Mouse (Mus musculus): ENCODE measurements around the gene Tcf12.

Gene Tcf12

DNA sequence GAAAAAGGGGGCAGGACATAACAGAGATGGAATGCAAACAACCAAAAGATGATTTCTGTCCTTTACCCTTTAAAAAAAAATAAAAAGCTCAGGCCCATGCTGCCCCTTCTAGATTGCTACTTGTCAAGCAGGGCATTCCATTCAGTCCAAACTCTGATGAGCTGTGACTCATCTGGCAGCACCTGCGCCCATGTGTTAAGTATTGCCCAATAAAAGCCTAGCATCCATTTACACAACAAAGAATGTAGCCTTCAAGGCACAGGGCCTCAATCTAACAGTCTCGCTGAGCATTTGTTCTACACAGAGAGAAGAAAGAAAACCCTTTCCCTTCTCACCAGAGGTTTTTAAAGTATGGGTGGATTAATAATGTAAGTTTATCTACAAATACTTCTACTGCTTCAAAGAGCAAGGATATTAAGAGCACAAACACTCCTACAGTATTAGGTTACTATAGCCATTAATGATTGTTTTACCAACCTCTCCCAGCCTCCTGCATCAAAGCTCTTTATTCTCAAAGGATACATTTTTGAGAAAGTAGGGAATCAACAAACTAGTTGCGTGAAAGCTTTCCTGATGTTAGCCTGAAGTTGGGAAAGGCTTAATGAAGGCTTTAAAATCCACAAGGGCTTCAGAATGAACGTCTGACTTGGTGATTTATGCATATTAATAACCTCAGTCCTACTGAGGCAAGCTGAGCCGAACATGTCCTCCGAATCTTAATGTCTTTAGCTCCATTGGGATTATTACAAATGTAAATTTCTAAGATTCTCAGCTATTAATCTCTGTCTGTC is 195.6 kb downstream of the Tcf12 start:
- no peak for DNase-seq (ENCODE audit: low spot score in 2 of 2)

DNA sequence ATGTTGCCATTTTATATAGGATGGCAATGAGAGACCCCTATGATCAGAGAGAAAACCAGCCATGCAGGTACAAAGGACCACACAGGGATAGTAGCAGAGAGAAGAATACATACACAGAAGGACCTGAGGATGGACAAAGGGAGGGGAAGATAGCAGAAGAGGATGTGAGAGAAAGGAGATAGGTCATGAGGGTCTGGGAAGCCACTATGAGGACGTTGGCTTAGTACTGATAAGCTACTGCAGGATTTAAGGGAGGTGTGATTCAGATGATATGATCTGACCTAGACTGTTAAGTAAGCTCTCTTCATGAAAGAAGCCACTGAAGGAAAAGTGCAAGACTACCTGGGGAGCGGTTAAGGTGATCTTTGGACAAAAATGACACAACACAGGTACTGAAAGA is 205.1 kb downstream of the Tcf12 start:
- no peak for DNase-seq (ENCODE audit: low spot score in 2 of 2)

DNA sequence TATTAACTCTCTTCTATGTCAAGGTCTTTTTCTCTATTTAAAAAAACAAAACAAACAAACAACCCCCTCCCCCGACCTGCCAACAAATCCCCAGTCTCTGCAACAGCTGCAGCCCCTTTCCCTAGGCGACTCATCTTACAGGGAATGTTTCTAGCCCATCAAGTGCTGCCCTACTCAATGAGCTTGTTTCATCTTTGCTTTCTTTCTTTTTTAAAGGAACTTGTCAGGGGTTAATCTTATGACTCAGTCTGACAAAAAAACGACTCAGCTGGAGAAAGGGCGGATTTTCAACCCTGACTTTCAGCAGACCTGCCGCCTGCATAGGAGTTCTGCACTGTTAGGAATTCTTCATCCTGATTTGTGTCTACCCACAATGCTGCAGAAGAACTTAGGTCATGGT is 212.8 kb downstream of the Tcf12 start:
- DNase-seq (ENCODE audit: low spot score in 2 of 2), result no peak

DNA sequence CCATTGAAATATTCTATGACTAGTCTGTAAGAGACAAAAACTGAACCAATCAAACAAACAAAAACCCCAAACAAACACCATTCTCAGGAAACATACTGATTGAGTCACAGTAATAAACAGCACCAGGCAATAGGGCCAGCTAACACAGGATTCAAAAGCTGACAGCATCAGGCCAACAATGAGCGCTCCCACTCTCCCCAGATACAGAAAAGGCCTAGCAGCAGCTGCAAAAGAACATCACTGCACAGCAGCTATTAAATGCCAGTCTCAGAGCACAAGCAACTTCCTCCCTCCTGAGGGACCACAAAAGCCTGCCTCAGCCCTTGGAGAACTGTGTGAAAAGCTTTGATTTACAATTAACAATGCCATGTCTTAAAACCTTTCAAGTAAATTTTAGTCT is 214.3 kb downstream of the Tcf12 start:
- no peak for DNase-seq (ENCODE audit: low spot score in 2 of 2)

DNA sequence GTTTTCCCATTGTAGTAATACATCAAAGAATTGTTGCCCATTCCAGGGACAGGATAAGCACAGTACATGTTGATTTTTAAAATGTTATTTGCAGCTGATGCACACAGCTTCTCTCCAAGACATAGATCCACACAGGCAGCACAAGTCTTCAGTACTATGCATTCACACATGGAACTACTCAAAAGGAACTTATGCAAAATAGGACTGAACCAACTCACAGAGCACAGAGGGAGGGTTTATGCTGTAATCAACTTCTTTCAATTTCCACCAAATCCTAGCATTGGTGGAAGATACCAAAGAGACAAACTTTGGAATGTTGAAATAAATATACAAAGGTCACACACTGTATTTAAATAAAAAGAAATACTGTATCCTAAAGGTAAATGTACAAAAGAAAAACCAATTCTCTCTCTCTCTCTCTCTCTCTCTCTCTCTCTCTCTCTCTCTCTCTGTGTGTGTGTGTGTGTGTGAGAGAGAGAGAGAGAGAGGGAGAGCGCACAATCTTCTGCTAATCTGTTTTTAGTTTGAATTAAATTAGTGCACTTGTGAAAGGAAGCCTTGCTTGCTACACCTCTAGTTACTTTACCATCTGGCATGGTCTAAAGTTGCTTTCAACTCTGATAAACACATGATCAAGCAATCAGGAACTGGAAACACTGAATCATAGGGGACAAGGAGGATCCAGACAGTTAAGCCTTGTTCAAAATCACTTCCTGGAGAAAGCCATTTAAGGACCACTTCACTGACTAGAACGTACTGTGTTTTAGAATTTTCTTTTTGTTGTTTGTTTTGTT is 215.5 kb downstream of the Tcf12 start:
- DNase-seq (ENCODE audit: low spot score in 2 of 2), result no peak

DNA sequence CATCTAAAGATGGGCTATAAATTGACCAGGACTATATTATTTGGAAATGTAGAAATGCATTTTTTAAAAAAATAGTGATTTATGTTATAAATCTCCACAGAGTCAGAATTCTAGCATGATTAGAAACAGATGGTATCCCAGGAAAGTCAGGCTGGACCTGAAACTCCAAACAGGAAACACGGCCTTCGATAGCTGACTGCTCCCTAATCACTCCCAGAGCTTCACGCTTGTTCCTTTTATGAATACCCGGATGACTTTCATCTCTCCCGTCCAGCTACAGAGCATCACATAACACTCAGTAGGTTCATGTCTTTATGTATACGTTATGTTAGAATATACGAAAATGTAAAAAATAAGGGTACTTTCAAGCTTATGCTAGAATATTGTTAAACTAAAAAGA is 216.4 kb downstream of the Tcf12 start:
- DNase-seq (ENCODE audit: low spot score in 2 of 2), result no peak

DNA sequence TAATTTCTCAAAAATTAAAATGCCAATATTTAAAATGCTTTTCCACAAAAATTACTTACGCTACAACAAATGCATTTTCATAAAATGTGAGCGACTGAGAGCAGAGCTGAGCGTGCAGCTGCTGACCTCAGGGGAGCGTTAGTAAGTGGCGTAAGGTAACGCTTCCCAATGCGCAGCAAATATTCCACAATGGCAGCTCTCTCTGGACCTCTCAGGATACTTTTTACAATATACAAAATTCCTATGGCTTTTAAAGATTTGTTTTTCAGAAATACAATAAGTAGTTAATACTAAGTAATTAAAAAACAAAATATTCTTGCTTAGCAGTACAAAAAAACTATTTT is 216.8 kb downstream of the Tcf12 start:
- DNase-seq (ENCODE audit: low spot score in 2 of 2), result no peak

DNA sequence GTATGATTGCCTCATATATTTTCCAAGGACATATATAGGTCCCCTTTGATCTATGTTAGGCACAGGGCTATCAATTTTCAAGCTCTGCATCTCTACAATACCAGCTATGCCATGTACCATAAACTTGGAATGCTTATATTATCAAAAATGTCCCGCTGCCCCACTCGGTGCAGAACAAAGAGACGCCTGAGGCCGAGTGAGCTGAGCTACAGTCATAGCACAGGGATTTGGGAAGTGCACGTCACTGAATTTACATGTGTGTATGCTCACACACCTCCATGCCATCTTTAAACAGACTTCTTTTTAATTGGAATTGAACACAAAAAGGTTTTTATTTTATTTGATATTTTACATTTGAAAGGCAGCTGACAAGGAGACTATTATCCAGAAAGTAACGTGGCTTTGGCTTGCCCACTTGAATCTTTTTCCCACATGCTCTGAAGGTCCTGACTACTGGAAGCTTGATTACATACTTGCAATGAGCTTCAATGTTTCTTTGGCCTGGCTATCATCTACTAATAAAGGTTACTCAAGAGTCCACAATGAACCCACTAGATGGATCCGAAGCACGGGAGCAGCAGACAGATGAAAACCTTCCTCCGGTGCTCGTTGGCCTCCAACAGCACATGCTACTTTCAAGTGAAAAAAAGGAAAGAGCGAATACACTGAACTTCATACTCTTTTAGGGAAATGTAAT is 217.3 kb downstream of the Tcf12 start:
- DNase-seq (ENCODE audit: low spot score in 2 of 2), result no peak

DNA sequence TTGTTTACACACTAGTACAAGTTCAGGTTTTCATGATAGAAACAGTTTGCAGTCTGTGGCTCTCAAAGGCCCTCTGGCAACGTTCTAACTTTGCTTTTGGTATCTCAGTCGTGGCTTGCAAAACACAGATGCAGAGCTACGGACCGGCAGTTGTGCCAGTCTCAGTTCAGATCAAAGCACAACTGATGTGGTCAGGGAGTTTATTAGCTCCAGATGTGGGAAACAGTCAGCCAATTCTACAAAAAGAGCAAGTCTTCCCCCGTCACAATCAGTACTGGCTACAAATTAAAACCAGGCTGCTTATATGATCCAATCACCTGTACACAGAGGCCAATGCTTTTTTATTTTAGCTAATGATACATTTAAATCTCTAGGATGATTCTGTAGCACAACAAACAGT is 223.2 kb downstream of the Tcf12 start:
- DNase-seq (ENCODE audit: low spot score in 2 of 2), result no peak

DNA sequence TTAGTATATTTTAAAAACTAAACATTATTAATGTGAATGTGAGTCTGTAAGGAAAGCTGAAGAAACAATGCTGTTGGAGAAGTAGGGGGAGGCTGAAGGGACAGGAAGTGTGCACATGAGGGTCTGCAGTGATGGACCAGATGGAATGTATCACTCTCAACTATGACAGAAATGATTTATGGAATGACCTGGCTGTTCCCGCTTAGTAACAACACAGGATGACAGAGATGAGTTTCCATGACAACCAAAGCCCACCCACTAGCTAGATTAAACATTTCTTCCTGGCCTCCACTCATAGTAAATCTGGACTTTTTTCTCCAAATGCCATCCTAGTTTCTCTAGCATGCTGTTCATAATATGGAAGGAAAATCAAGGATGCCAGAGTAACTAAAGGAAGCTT is 231.0 kb downstream of the Tcf12 start:
- DNase-seq (ENCODE audit: low spot score in 2 of 2), result no peak

DNA sequence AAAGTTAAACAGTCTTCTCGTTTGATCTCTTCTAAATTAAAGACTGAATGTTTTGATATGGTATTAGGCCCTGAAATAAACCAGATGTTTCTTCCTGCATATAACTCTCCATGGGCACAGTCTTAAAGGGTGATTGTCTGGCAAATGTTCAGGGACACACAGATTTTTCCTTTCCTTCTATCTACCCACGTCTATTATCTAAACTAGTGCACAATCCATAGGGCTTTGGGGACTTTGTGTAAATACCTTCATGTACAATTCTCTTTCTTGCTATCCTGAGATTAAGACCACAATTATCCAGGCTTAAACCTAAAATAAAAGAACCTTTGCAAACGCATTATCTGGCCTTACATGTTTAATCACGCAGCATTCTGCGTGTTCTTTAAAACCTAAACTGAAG is 231.7 kb downstream of the Tcf12 start:
- no peak for DNase-seq (ENCODE audit: low spot score in 2 of 2)

DNA sequence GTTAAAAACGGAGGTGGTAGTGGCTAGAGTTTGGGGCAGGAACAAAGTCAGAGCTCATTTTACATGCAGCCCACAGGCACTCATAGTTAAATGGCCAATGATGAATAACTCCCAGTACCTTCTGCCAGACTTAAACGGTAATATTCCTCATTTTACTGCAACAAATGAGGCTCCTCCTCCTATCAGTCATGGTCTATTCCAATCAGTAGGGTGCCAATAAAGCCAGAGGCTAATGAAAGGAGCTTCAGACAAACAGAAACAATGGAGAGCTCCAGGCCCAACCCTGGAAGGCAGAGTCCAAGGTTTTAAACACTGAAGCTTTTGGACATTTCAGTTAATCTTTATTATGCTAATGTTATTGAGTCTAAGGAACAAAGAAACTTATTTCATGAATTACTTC is 232.3 kb downstream of the Tcf12 start:
- DNase-seq (ENCODE audit: low spot score in 2 of 2), result no peak

DNA sequence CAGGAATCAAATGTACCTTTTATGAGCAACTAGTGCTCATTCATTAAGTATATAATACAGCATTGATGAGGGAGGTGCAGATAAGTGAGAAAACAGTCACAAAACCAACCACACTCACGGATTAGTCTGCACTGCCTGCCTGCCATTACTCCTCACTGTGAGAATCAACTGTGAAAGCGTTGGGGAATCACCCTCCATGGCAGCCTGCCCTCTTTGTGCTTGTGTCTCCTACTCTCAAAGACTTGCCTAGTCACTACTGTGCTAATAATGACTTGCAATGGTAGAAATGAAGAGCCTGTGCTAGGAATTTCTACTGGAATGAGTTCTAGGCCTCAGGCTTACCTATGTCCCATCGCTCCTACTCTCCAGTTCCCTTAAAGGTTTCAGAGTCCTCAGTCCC is 233.8 kb downstream of the Tcf12 start:
- DNase-seq (ENCODE audit: low spot score in 2 of 2), result no peak

DNA sequence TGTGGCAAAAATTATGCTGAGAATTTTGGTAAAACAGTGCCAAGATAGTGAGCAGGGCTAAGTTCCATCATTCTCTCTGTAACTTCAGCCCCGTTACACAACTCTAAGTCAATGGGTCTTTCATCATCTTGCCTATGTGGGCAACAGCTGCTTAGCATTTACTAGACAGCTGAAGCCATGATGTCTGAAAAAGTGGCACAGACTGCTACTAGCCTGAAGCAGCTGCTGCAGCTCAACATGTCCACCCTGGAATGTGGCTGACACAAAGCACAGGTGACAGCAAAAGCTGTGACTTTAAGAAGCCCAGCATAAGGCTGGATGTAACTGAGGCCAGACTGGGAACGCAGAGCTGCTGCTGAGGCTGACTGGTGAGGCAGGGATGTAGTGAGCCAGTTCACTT is 236.9 kb downstream of the Tcf12 start:
- no peak for DNase-seq (ENCODE audit: low spot score in 2 of 2)

DNA sequence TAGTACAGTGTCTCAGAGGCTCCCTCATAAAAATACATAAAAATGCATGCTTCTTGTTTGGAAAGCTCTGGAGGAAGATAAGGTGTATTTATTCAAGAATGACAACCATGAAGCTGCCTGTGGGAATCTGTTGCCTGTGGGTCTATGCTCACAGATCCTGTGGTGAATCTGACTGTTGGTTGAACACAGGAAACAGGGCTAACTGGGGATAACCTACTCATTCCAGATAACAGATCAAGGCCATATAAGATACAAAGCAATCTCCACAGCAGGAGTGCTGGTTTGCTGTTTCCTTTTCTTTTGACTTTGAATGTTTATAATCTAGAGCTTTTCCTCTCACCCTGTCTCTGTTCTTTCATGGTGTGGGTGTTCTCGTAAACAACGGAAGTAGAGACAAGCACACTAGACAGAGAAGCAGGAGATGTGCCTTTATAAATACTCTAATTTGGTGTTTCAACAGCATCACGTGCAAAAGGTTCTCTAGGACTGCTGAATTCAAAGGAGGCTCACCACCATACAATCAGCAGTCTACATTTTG is 237.6 kb downstream of the Tcf12 start:
- no peak for DNase-seq (ENCODE audit: low spot score in 2 of 2)

DNA sequence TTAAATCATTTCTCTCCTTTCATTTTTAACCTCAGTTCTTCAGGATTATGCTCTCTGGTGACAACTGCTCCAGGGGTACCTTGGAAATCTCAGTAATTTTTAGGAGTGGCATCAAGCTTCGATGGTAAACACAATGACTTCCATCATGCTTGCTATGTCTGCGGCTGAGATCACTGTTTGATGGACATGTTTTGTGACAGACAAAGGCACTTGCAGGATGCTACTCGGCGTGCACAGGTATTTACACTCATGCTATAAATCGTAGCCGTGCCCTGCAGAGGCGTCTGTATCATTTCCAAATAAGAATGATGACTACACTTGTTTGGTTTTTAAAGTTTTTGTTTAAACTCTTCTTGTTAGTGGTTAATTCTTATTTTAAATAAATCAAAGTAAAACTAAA is 248.3 kb downstream of the Tcf12 start:
- no peak for DNase-seq (ENCODE audit: low spot score in 2 of 2)

DNA sequence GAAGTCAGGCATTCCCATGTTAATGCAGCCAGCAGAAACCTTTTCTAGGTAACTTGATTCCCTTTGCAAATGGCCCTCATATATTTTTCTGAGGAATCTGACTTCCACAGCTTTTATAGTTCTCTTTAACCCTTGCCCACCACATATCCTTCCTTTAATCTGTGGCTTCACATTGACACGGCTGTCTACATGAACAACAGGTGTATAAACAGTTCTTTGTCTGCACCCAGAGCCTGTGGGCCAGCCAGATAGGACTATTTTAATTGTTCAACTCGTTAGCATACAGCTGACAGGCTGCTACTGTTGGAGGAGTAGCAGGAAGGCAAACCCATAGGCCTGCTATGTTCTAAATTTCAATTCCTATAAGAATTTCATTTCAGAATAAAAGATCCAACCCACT is 250.0 kb downstream of the Tcf12 start:
- no peak for DNase-seq (ENCODE audit: low spot score in 2 of 2)

DNA sequence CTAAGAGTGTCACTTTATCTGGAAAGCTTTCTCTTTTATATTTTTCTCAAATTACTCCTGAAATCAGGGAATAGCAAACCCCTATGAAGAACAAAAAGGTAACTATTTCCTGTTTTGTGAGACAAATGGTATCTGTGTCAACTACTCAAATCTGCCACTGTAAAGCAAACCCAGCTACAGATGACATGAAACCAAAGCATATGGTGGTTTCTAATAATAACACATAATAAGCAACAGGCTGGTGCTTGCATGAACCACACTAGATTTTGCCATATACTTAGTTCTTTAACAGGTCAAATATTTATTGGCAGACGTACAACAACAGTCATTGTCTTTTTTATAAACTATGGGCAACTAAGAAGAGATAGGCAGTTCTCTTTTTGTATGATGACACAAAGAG is 253.7 kb downstream of the Tcf12 start:
- no peak for DNase-seq (ENCODE audit: low spot score in 2 of 2)

DNA sequence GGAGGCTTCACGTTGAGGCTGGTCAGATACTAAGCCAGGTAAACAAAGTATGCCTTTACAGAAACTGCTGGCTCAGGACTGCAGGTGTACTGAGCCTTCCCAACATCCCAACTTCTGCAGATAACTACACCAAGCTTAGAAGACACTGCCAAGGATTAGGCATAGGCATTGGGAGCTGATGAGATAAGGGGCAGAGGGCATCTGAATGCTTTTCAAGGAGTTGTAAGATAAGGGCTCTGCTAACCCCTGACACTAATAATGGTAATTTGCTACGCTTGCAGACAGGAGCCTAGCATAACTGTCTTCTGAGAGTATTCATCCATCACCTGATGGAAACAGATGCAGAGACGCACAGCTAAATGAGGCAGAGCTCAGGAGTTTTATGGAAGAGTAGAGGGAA is 257.8 kb downstream of the Tcf12 start:
- no peak for DNase-seq (ENCODE audit: low spot score in 2 of 2)

DNA sequence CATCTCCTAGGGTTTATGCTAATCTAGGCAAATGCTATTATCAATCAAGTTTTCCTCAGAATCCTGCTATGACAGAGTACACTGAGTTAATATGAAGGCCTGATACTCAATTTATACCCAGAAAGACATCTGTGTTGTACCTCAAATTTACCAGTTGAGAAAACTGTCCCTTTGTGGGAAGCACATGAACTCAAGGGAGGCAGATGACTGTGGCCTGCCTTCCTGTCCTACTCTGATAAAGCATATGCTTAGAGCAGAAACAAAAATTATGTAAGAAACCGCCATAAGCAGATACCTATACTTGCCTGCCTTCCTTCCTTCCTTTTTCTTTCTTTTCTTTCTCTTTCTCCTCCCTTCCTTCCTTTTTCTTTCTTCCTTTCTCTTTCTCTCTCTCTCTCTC is 261.4 kb downstream of the Tcf12 start:
- DNase-seq (ENCODE audit: low spot score in 2 of 2), result no peak

DNA sequence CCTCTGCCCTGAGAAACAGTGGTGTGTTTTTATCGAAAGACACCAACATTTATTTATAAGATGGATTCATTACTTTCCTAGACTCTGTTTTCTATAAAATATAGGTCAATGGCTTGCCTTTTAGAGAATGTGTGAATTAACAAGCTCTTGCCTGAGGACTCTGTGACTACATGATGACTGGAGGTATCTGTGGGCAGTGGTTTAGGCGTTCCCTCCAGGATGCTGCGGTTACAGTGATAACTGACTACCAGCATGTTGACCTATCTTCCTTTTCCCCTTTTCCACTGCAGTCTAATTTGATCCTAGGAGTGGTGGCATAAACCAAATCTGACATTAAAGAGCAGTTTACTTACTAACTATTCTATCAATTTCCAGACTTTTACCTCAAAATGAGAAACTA is 263.3 kb downstream of the Tcf12 start:
- no peak for DNase-seq (ENCODE audit: low spot score in 2 of 2)

DNA sequence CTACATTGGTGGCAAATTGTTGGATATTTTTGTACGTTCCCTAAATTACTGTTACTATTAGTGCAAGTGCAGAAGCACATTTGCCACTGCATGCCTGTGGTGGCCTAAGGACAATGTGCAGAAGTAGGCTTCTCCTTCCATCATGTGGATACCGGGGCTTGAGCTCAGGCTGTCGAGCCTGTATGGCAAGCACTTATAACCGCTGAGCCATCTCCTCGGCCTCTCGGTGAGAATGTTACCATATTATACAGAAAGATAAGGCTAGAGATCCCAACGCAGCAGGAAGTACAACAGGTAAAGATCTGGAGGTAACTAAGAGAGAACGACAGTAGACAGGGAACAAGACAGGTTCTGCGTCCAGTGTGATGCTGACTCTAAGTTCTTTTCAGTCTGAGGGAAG is 263.8 kb downstream of the Tcf12 start:
- DNase-seq (ENCODE audit: low spot score in 2 of 2), result no peak

DNA sequence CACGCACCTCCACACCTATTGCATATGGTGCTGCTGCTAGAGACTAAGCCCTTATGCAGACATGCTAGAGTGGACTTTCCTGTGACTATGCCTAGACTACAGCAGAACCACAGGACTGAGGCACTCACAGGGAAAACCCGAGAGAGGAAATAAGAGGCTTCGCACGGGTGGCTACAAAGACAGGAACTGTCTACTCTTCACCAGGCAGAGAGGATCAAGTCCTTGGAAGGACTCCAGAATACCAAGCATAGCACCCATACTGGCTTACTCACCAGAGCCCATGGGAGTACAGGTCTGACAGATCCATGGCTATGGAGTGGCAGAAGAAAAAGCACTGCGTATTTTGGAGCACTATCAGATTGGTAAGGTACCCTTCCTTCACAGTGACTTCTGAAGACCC is 269.8 kb downstream of the Tcf12 start:
- no peak for DNase-seq (ENCODE audit: low spot score in 2 of 2)
